Mouse (Mus musculus): Measurements from ENCODE around the gene Hectd1.

Hectd1 gene

GRCm38 (mm10) chr12:51699623-51700393 is 129.5 kb downstream of the Hectd1 start:
- DNase-seq, result no peak

DNA sequence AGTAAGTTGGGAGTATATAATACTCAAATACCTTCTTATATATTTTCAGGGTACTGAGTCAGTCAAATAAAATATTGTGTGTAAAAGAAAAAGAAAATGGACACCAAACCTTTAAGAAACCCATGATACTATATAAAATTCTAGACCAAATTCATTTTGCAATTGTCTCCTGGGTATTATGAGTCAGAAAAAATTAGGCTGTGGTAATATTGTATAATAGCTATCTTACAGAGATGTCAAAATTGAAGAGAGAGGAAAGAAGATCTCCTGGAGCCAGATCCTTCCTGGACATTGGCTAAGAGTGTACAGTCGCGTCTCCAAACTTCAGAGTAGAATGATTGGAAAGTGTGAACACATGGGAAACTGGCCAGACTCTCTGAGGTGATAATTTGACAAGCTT is 133.2 kb downstream of the Hectd1 start:
- no peak for DNase-seq

DNA sequence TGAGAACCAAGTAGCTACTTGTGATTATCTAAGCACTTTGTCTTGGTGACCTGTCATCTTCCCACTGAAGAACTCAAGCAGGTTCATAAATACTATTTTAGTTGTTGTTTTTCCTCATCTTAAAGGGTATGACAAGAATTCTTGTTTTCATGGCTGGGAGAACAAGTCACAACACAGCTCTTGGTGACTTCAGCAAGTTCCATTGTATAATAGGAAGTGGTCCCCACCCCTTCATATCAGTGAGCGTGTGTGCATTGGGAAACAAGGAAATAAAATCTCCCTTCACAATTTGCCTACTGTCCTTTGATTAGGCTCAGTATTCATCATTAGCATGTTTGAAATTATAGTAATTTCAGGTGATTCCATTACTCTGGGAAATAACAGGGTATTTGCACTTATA is 134.4 kb downstream of the Hectd1 start:
- no peak for DNase-seq

- no peak for DNase-seq
Observed at GRCm38 (mm10) chr12:51694096-51694495, 135.2 kb downstream of the Hectd1 start.
